Mouse (Mus musculus) kidney, postnatal 36 days (tissue): ENCODE results near the gene Rap1gap2.

ENCODE experiments used
- DNase-seq, 2 experiments: peaks; one replicate each; pipeline ENCODE4 v3.0.0; 2021 to 2022; ENCODE audit warnings: mixed read lengths in 2 of 2

Rap1gap2 gene

DNA sequence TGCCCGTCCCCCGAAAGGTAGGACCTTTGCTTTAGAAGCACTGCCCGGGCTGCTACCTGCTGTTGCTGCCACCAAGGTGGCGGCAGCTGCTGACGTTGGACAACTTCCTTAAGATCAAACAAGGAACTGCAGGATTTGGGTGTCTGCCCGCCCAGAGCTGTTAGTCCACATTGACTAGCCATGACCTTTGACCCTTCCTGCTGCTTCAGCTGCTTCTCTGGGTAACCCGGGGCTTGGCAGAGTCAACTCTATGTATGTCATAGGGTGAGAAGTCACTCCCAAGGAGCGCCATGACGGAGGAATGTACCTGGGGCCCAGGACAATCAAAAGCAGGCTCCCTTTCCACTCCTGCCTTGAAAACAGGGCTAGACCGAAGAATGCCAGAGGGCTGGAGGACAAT, 153.5 kb downstream of the Rap1gap2 start:
- DNase-seq = peak; percentile 33 to 44

DNA sequence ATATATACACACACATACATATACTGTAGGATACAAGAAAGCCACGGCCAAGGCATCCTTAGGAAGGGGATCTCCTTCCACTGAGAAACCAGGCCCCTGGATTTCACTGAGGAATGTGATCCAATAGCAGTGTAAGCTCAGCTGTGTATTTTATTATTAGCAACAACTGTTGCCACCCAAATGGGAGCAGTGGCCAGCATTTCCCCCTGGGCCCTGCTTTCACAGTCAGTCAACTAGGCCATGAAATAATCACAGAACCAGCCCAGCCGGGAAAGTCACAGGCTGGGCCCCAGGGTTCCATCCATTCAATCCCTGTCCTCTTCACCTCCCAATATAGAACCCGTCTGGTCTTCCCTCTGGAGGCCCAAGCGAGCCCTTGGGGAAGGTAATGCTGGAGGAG, 162.2 kb downstream of the Rap1gap2 start:
- DNase-seq = no peak

DNA sequence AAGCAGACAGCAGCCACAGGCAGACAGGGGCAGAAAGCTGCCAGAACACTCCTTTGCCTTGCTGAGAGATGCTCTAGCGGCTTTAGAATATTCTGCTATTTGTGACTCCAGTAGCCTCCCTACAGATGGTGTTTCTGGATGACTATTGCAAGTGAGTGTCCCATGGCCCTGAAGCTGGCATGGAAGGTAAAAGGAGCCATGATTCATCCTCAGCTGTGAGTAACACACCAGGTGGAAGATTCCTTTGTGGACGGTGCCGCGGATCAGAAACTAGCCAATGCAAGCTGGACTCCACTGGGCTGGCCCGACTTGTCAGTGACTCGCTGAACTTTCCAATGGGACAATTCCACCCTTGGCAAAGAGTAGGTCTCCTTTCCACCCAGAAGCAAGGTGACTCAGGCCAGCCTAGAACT, 162.7 kb downstream of the Rap1gap2 start:
- no peak for DNase-seq

DNA sequence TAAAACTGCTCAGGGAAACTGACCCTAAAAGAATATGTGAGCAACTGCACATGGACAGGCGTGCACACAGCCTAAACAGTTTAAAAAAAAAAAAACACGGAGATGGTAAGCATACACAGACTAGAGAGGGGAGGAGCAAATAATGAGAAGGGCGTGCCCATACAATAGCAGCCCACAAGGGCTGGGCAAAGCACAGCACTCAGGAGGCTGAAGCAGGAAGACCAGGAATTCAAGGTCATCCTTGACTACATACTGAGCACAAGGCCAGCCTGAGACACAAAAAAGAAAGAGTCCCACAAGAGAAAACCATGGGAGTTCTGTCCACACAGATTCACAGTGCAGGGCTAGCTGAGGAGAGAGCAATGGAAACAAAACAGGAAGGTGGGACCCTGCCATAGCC, 165.1 kb downstream of the Rap1gap2 start:
- DNase-seq = no peak

DNA sequence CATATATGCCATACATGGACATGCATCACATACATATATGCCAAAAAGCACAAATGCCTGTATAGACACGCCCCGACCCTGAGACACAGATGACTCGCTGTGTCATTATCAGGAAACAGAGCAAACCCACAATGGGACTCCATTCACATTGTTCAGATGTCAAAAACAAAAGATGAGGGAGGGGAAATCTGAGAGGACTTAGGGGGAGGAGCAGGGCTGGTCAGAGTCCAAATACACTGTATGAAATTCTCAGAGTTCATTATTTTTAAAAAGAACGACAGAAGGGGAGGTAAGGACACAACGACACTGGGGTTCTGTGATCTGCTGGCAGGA, 166.8 kb downstream of the Rap1gap2 start:
- no peak for DNase-seq

DNA sequence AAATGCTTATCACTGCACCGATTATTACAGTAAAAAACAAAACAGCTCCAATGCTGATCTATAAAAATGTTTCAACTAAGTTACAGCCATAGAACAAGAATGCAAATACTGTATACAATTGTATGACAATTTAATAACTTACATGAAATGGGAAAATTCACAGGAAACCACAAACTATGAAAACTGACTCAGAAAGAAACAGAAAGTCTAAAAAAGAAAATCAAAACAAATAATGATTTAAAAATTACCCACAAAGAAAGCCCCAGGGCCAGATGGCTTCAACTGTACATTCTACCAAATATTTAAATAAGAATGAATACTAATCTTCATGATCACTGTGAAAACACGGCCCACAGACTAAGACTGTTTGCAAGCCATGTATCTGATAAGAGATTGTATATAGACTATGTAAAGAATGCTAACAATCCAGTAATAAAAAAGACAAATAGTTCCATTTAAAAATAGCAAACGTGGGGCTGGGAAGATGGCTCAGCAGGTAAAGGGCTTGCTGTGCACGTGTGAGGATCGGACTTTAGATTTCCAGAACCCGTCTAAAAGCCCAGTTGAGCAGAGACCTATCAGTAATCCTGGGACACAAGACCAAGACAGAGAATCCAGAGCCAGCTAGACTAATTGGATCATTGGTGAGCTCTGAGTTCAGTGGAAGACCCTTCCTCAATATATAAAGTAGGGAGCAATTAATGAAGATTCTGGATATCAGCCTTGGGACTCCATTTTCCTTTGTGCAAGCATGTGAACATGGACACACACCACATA, 167.4 kb downstream of the Rap1gap2 start:
- DNase-seq = no peak

DNA sequence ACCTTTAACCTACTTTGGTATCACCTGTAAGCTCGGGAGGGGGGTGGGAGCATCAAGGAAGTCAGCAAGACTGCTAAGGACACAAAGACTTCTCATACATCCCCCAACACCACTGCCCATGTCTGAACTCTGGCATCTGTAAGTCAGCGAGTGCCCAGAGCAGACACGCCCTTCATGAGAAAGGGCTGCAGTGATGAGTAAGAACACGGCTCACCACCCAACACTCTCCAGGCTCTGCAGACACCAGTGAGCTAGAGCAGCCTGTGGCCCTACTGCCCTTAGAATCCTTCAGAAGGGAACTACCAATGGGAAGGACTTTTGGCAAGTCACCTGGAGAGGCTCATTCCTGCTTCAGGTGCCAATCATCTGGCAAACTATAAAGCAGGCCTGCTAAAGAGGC, 168.3 kb downstream of the Rap1gap2 start:
- DNase-seq = no peak

- no peak for DNase-seq
Observed at GRCm38 (mm10) chr11:74440112-74440511, 170.6 kb downstream of the Rap1gap2 start.

DNA sequence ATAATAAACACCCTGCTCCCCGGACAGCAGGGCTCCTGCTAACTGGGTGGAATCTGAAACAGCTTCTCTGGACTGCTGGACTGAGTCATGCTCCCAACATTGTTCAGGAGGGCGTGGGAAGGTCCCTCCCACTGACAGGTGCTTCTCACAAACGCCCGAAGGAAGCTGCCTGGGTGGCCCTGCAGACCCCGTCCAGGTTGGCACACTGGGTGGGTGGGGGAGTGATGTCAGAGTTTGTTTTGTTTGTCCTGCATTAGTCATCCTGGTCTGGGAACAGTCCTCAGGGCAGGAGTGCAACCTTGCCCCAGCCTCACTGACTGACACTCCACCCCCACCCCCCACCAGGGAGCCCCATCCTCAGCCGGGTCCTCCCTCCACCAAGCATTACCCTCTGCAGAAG, 171.5 kb downstream of the Rap1gap2 start:
- no peak for DNase-seq

DNA sequence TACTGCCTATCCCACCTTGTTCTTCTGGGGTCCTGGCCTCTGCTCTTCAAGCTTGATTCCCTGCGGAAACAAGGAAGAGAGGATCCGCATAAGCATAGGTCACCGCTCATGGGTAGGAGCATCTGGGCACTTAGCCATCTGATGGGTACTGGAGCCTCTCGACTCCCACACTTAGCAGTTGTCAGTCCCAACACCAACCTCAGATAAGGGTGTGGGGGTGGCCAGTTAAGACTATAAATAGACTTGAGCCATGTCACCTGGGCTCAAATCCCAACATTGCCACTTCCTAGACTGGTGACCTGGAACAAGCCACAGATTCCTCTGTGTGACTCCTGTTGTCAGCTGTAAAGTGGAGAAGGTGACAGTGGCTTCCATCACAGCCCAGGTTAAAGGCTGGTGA, 172.5 kb downstream of the Rap1gap2 start:
- no peak for DNase-seq

DNA sequence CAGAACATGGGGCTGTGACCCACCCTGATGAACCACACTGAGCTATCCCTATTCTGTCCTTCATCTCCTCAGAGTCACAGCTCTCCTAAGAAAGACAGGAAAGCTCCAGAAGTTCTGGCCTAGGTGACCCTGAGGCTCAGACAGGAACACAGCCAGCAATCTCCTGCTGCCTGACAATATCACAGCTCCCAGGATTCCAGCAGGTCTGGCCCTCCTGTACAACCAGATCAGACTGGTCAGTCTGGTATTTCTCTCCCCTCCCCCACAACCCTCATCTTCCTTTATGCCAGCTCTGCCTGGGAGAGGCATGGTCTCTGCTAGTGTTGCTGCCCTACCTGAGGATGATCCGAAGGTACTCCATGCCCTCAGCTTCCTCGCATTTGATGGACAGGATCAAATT, 175.3 kb downstream of the Rap1gap2 start:
- DNase-seq = peak; percentile 17 to 49

- no peak for DNase-seq
Observed at GRCm38 (mm10) chr11:74433000-74433399, 177.7 kb downstream of the Rap1gap2 start.

- DNase-seq = no peak
Observed at GRCm38 (mm10) chr11:74429798-74430529, 180.8 kb downstream of the Rap1gap2 start.

DNA sequence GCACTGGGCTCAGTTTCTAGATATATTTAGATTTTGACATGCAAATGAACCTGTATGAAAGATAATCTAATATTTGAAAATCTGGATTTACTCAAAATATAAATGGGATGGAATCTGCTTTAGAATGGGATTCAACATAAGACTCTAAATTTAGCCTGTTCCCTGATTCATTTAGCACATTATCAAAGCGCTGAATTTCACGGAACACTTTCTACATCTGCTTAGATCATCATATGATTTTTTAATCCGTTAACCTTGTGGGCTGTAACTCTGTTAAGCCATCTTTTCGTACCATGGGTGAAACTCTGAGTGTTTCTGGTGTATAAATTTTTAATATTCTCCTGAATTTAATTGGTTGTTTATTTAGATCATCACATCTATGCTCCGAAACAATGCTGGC, 184.4 kb downstream of the Rap1gap2 start:
- no peak for DNase-seq

DNA sequence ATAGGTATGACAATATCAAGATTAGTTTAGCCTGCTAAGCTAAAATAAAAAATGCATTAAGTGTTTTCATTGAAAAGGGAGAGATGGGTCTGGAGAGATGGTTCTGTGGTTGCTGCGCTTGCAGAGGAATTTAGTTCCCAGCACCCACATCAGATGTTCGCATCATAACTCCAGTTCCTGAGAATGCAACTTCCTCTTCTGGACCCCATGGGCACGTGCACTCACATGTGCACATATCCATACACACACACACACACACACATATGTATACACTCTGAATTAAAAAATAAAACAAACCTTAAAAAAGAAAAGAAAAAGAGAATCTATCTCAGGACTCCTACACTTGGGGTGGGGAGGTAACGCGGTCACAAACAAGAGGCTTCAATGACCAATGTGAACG, 188.7 kb downstream of the Rap1gap2 start:
- DNase-seq = no peak

GRCm38 (mm10) chr11:74421151-74421550, 189.6 kb downstream of the Rap1gap2 start:
- DNase-seq = no peak

- DNase-seq = no peak
Observed at GRCm38 (mm10) chr11:74419601-74420000, 191.1 kb downstream of the Rap1gap2 start.

GRCm38 (mm10) chr11:74415736-74416135, 195.0 kb downstream of the Rap1gap2 start:
- DNase-seq = no peak

DNA sequence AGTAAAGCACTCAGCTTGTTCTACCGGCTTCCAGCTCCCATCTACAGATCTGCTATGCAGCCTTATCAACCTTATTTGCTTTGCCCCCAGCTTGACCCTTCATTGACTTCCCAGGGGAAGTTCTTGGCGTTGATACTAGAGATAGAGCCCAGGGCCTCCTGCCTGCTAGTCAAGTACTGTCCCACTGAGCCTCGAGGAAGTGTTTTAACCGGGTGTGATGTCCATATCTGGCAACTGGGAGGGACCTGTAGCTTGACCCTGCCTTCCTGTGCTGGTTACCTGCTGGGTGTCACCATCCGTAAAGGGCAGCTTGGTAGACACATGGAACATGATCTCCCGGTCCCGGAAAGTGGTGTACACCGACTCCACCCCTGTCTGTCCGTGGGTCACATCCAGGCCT, 196.6 kb downstream of the Rap1gap2 start:
- no peak for DNase-seq

GRCm38 (mm10) chr11:74413449-74413972, 197.2 kb downstream of the Rap1gap2 start:
- no peak for DNase-seq

DNA sequence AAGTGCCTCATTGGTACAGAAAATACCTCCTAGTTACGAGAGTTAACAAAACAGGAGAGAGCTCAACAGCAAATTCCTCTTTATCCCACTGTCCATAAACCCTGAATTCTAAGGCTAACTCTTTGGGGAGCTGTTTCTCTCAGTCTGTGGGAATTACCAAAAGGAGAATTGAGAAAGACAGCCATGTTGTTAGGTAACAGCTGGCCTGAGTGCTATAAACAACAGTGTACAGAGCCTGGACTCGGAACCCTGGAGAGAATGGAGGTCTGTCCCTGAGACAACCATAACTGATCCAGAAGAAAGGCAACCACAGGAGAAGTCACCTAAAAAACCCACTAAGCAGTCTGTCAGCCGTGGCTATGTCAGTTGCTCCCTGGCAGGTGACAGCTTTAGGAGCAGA, 198.3 kb downstream of the Rap1gap2 start:
- DNase-seq = no peak

- DNase-seq = no peak
Observed at GRCm38 (mm10) chr11:74411943-74412342, 198.8 kb downstream of the Rap1gap2 start.

DNA sequence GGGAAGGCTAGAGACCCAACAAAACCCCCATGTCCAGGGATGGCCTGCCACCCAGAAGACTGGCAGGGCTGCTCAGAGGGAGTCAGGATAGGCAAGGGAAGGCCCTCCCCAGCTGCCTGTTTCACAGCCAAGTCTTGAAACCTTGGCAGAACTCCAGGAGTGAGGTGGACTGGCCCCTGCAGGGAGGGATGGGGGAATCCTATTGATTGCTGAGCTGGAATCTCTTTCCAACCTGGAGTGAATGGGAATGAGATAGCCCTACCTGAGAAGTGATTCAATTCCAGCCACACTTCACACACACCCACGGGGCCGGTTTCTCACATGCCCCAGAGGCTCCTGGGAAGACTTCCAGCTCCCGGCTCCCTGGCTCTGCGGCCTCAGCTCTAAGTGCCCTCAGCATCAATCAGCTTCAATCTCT, 200.9 kb downstream of the Rap1gap2 start:
- DNase-seq = peak; percentile 39 to 50

GRCm38 (mm10) chr11:74409447-74409754, 201.3 kb downstream of the Rap1gap2 start:
- DNase-seq = no peak
